Mouse (Mus musculus) embryonic fibroblast, embryonic 13.5 days (primary cell): Measurements from ENCODE around the gene Ugt1a7c.

Experiments
- CTCF ChIP-seq: IDR thresholded peaks from 2 replicates; pipeline ENCODE4 v1.5.1; 2011; ENCODE audit warnings: mild to moderate bottlenecking, control low read depth, low read length, moderate library complexity, borderline replicate concordance; ENCODE audit not compliant: insufficient read depth
- POLR2A ChIP-seq: IDR thresholded peaks from 2 replicates; pipeline ENCODE4 v1.6.1; 2011; ENCODE audit warnings: low read depth, mild to moderate bottlenecking, control low read depth, low read length, moderate library complexity

DNA sequence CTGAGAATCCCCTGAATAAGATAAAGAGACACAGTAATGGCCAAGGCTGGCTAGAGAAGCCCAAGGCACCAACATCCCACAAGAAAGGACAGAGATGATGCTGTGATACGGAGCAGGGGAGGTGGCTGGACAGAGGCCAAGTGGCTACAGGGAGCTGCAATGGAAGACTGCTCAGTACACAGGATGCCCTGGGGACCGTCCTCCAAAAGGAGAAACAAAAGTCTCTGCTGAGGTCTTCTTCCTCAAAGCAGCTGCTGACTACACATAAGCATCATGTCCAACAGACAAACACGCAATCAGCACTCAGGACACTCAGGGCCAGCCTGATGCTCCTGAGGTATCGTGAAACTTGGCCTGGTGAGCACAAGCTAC, 170.0 kb downstream of the Ugt1a7c start:
- no peak for TF ChIP-seq CTCF
- no peak for TF ChIP-seq POLR2A
